Mouse (Mus musculus) E14TG2a.4 (cell line): ENCODE results near the gene Ttc7b.

Experiments used
- H3K27me3 ChIP-seq: 2 replicates; pipeline ENCODE4 v1.6.1; 2014; ENCODE audit warnings: low read length, control low read depth; ENCODE audit not compliant: insufficient read depth
- H3K36me3 ChIP-seq: 2 replicates; pipeline ENCODE4 v1.6.1; 2014; ENCODE audit warnings: low read length, control low read depth; ENCODE audit not compliant: insufficient read depth
- H3K4me1 ChIP-seq: replicated peaks from 2 replicates; pipeline ENCODE4 v1.6.1; 2014; ENCODE audit warnings: low read depth, low read length, control low read depth
- H3K4me3 ChIP-seq: replicated peaks from 2 replicates; pipeline ENCODE4 v1.5.1; 2014; ENCODE audit warnings: mild to moderate bottlenecking, low read length
- H3K9me3 ChIP-seq: 2 replicates; pipeline ENCODE4 v1.6.1; 2014; ENCODE audit warnings: low read length, control low read depth
- CTCF ChIP-seq: conservative IDR thresholded peaks from 2 replicates; pipeline ENCODE4 v1.5.1; 2014; ENCODE audit warnings: low read length
- NANOG ChIP-seq: IDR thresholded peaks from 2 replicates; pipeline ENCODE4 v1.6.1; 2014; ENCODE audit warnings: borderline replicate concordance, low read length, mixed read lengths
- POU5F1 ChIP-seq: IDR thresholded peaks from 2 replicates; pipeline ENCODE4 v1.6.1; 2014; ENCODE audit warnings: low read length, borderline replicate concordance

Gene Ttc7b

DNA sequence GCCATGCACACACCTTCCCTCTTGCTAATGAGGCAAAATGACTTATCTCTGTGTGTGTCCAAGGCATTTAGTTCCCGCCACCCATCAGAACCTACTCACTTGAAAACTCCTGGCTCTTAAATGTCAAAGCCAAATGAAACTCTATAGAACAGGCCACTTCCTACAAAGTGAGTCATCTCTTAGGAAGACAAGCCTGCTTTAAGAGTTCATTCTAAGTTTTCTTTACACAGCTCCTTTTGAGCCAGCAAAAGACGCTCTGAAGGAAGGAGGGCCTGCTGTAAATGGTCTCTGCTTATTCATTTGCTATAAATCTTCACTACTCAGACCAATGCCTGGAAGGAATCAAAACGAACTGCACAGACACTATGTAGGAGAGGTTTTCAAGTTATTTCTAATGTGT, 116.2 kb downstream of the Ttc7b start:
- Histone ChIP-seq H3K27me3 (no peaks in the 10 kb centered on the region), H3K4me1 (peaks cover 44% of the 10 kb centered on the region), H3K36me3 (peaks cover 62% of the 10 kb centered on the region), H3K9me3 (no peaks in the 10 kb centered on the region), H3K4me3 (no peak overlapping the region)
- TF ChIP-seq POU5F1 (no peak), NANOG (no peak)

GRCm38 (mm10) chr12:100403005-100403324, 117.7 kb downstream of the Ttc7b start:
- Histone ChIP-seq H3K36me3 (peaks cover 64% of the 10 kb centered on the region), H3K4me1 (peaks cover 33% of the 10 kb centered on the region), H3K9me3 (no peaks in the 10 kb centered on the region), H3K27me3 (no peaks in the 10 kb centered on the region), H3K4me3 (no peak overlapping the region)
- TF ChIP-seq NANOG (no peak), POU5F1 (no peak)

- Histone ChIP-seq H3K36me3 (peaks cover 67% of the 10 kb centered on the region), H3K9me3 (no peaks in the 10 kb centered on the region), H3K4me3 (no peak overlapping the region), H3K27me3 (no peaks in the 10 kb centered on the region), H3K4me1 (peaks cover 28% of the 10 kb centered on the region)
- no peak for TF ChIP-seq NANOG
- TF ChIP-seq CTCF = no peak
- no peak for TF ChIP-seq POU5F1
Observed at GRCm38 (mm10) chr12:100402296-100403004, 118.2 kb downstream of the Ttc7b start.

- peaks cover 8% of the 10 kb centered on the region; the same call in 1 of the 2 replicates for H3K4me1 ChIP-seq
- no peaks in the 10 kb centered on the region for H3K9me3 ChIP-seq
- peaks cover 67% of the 10 kb centered on the region for H3K36me3 ChIP-seq
- H3K4me3 ChIP-seq = no peak overlapping the region
- no peaks in the 10 kb centered on the region for H3K27me3 ChIP-seq
- TF ChIP-seq POU5F1 (no peak), NANOG (no peak), CTCF (no peak)
Observed at GRCm38 (mm10) chr12:100400119-100400518, 120.5 kb downstream of the Ttc7b start.

DNA sequence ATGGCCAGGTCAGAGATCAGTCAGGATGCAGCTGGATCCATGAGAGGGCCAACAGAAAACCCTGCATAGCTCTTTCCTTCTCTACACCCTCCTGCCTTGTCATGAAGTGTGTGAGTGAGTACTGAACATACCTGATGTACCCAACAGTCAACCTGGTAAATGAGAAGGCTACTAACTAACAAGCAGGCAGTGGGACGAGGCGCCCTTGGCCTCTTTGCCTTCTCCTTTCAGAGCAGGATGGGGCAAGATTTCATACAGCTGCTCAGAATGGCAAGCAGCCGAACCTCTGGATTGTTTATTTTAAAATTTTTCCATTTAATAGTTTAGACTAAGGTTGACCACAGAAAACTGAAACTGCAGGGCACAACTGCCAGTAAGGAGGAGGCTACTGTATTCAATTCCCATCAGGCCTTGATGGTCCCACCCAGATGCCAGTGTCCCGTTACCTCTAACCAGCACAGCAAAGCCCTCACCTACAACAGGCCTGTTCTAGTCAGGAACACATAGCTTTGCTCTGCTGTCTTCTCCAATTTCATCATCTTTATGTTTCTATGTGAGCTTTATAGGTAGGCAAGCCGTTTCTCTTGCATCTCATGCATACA, 121.4 kb downstream of the Ttc7b start:
- Histone ChIP-seq H3K36me3 (peaks cover 72% of the 10 kb centered on the region), H3K4me3 (no peak overlapping the region), H3K27me3 (no peaks in the 10 kb centered on the region), H3K9me3 (no peaks in the 10 kb centered on the region), H3K4me1 (peaks cover 8% of the 10 kb centered on the region; the same call in 1 of the 2 replicates)
- TF ChIP-seq CTCF = no peak; the same call in 1 of the 2 replicates
- no peak for TF ChIP-seq NANOG
- no peak for TF ChIP-seq POU5F1

- TF ChIP-seq CTCF (no peak), NANOG (no peak), POU5F1 (no peak)
- Histone ChIP-seq H3K4me3 (no peak overlapping the region), H3K27me3 (no peaks in the 10 kb centered on the region), H3K4me1 (peaks cover 4% of the 10 kb centered on the region; the same call in 1 of the 2 replicates), H3K36me3 (peaks cover 71% of the 10 kb centered on the region), H3K9me3 (no peaks in the 10 kb centered on the region)
Observed at GRCm38 (mm10) chr12:100398268-100398943, 122.2 kb downstream of the Ttc7b start.

GRCm38 (mm10) chr12:100397432-100398146, 123.0 kb downstream of the Ttc7b start:
- H3K9me3 ChIP-seq = no peaks in the 10 kb centered on the region
- no peaks in the 10 kb centered on the region for H3K27me3 ChIP-seq
- no peak overlapping the region for H3K4me3 ChIP-seq
- peaks cover 3% of the 10 kb centered on the region; the same call in 1 of the 2 replicates for H3K4me1 ChIP-seq
- TF ChIP-seq CTCF = no peak
- no peak for TF ChIP-seq NANOG
- TF ChIP-seq POU5F1 = no peak
- peaks cover 63% of the 10 kb centered on the region for H3K36me3 ChIP-seq

DNA sequence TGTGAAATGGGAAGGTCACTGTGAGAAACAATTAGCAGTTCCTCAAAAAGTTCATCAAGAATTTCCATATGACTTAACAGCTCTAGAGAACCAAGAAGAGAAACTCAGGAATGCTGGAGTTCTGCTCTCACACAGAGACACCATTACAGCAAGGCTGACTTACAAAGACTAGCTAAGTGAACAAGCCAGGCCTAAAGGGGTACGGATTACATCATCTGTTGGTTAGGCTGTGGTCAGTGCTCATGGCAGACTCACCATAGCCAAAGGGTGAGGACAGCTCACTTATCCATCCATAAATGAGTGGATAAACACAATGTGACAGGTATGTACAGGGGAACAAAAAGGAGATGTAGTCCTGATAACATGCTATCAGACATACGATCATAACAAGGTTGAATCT, 123.8 kb downstream of the Ttc7b start:
- H3K27me3 ChIP-seq = no peaks in the 10 kb centered on the region
- TF ChIP-seq POU5F1 (no peak), CTCF (no peak), NANOG (no peak)

More for the DNA sequence above, 123.8 kb downstream of the Ttc7b start:
- Histone ChIP-seq H3K4me3 (no peak overlapping the region), H3K4me1 (peaks cover 3% of the 10 kb centered on the region; the same call in 1 of the 2 replicates), H3K9me3 (no peaks in the 10 kb centered on the region), H3K36me3 (peaks cover 63% of the 10 kb centered on the region)
